Mouse (Mus musculus) ZHBTc4 (cell line): Measurements from ENCODE around the gene Klhdc8a.

Experiments used
- DNase-seq: peaks from one replicate; pipeline ENCODE4 v3.0.0-alpha.2; 2011; ENCODE audit warnings: low read depth, low spot score

Gene Klhdc8a

GRCm38 (mm10) chr1:132290921-132291675 lies 7.3 kb upstream of the Klhdc8a start:
- DNase-seq = peak; percentile 77

DNA sequence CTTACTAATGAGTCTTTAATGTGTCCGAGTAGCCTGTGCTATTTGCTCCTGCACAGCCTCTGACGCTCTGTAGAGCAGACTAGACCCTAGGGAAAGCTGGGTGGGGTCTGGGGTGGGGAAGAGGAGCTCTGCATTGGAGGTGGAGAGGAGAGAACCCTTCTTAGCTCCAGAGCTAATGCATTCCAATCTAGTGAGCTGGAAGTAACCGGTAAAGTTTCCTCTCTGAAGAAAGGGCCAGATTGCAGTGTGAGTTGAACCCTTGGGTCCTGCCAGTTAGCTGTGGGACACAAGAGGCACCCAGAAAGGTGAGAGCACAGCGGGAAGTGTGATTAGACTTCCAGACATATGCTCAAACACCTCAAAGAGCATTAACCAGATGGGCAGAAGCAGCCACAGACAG lies 6.7 kb upstream of the Klhdc8a start:
- peak; percentile 56 for DNase-seq

- DNase-seq = peak; percentile 91
Measured at GRCm38 (mm10) chr1:132292318-132293129, 5.9 kb upstream of the Klhdc8a start.

GRCm38 (mm10) chr1:132295506-132295905 lies 2.9 kb upstream of the Klhdc8a start:
- no peak for DNase-seq

GRCm38 (mm10) chr1:132296051-132296450 lies 2.4 kb upstream of the Klhdc8a start:
- DNase-seq = peak; percentile 38

- DNase-seq = peak; percentile 33
Measured at GRCm38 (mm10) chr1:132298801-132299464, 507 bp downstream of the Klhdc8a start.

GRCm38 (mm10) chr1:132299744-132300143 lies 1.3 kb downstream of the Klhdc8a start:
- DNase-seq = no peak

GRCm38 (mm10) chr1:132301242-132301641 lies 2.8 kb downstream of the Klhdc8a start:
- no peak for DNase-seq

DNA sequence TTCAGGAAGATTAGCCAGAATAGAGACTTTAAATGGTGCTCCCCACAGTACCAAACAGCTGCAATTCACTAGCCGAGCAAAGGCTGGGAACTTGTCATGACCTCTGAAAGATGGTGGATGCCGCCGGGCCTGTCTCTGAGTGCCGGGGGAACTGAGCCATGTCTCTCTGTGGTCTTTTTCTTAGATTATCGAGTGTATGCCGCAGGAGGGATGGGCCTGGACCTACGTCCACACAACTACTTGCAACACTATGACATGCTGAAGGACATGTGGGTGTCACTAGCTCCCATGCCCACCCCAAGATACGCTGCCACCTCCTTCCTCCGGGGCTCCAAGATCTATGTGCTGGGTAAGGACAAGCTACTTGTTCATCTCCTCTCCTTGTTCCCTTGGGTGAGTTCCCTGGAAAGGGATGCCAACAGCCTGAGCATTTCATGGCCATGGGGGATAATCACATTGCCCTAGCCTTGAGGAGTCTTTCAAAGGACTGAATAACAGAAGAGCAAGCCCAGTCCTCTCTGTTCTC lies 4.0 kb downstream of the Klhdc8a start:
- no peak for DNase-seq

DNA sequence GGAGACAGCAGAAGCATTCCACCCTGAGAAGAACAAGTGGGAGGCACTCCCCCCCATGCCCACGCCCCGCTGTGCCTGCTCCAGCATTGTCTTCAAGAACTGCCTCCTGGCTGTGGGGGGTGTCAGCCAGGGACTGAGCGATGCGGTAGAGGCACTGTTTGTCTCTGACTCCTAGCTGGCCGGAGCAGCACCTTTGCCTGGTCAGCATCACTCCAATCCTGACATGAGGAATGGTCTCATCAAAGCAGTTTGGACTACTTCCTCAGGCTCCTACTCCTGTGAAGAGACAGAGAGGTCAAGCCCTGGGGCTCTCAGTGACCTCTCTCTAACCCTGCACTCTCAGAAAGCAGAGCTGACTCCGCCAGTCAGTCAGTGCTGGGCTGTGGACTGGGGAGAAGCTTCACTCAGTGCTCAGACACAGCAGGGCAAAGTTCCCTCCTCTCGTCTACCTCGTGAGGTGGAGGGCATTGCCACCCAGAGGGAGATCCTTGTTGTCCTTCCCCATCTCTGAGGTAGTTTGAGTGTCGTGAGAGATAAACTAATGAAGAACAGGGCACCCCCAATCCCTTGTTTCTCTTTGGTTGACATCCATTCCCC lies 6.3 kb downstream of the Klhdc8a start:
- DNase-seq = peak; percentile 62

GRCm38 (mm10) chr1:132306160-132306559 lies 7.7 kb downstream of the Klhdc8a start:
- peak; percentile 76 for DNase-seq

GRCm38 (mm10) chr1:132306808-132307207 lies 8.4 kb downstream of the Klhdc8a start:
- peak; percentile 53 for DNase-seq

GRCm38 (mm10) chr1:132307962-132308361 lies 9.5 kb downstream of the Klhdc8a start:
- no peak for DNase-seq

- no peak for DNase-seq
Measured at GRCm38 (mm10) chr1:132308674-132309073, 10.2 kb downstream of the Klhdc8a start.

GRCm38 (mm10) chr1:132310754-132311153 lies 12.3 kb downstream of the Klhdc8a start:
- DNase-seq = no peak

DNA sequence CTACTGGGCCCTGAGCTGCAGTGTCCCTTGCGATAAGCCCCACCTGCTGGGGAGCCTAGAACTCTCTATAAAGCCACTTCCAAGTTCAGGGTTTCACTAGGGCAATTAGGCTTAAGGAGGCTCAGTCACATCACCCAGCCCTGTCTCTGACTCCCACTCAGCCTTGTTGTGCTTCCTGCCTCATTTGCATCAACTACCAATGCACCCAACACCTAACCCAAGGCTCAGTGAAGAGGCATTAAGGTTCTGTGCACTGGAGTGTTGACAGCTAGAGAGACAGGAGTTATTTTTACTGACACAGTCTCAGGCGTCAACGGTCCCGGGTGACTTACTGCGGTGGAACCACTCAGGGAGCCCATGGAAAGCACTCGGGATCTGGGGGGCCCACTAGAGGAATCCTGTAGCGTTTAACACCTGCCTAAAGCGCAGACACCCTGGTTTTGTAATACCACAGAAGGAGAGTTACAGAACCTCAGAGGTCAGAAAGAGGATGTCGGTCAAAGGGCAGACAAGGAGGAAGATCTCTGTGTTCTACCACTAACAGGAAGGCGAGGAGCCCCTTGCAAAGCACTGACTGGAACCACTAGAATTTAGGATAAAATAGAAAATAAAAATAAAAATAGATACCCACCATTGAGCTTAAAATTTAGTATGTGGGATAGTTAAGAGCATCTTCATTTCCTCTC lies 12.9 kb downstream of the Klhdc8a start:
- no peak for DNase-seq

- no peak for DNase-seq
Measured at GRCm38 (mm10) chr1:132312043-132312442, 13.6 kb downstream of the Klhdc8a start.

DNA sequence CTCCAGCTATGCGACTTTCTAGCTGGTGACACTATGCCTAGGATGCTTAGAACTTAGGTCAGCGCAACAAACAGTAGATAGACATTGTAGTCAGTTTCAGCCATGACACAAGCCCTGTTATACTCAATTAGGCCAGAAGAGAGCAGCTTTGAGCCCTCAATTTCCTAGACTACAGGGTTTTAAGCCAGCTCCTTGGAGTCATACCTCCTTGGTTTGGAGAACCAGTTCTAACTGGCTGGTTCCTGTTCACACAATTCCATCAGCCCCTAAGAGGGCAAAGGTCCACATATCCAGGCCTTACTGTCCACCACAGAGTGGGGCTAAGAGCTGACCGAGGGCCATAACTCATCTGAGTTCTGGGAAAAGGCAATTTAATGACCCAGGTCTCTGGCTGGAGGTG lies 14.3 kb downstream of the Klhdc8a start:
- DNase-seq = peak; percentile 78

- DNase-seq = peak; percentile 98
Measured at GRCm38 (mm10) chr1:132315889-132316624, 17.6 kb downstream of the Klhdc8a start, which contains the start of gene Nuak2. Gene Nuak2, plus strand, starts transcription at chr1:132316126.

GRCm38 (mm10) chr1:132316625-132316994 lies 18.2 kb downstream of the Klhdc8a start:
- no peak for DNase-seq
